Mouse (Mus musculus) c-Kit-positive CD71-positive TER-119-negative erythroid progenitor cells, embryonic 14.5 days (primary cell): ENCODE data around the gene Inafm2.

Source experiments
- DNase-seq: peaks from one replicate; pipeline ENCODE4 v3.0.0-alpha.2; 2013; ENCODE audit warnings: low read depth

Gene Inafm2

GRCm38 (mm10) chr2:118745232-118745884 lies at the start of gene Inafm2:
Gene Inafm2 (plus strand): TSS chr2:118745758.
- DNase-seq, result peak; percentile 77

DNA sequence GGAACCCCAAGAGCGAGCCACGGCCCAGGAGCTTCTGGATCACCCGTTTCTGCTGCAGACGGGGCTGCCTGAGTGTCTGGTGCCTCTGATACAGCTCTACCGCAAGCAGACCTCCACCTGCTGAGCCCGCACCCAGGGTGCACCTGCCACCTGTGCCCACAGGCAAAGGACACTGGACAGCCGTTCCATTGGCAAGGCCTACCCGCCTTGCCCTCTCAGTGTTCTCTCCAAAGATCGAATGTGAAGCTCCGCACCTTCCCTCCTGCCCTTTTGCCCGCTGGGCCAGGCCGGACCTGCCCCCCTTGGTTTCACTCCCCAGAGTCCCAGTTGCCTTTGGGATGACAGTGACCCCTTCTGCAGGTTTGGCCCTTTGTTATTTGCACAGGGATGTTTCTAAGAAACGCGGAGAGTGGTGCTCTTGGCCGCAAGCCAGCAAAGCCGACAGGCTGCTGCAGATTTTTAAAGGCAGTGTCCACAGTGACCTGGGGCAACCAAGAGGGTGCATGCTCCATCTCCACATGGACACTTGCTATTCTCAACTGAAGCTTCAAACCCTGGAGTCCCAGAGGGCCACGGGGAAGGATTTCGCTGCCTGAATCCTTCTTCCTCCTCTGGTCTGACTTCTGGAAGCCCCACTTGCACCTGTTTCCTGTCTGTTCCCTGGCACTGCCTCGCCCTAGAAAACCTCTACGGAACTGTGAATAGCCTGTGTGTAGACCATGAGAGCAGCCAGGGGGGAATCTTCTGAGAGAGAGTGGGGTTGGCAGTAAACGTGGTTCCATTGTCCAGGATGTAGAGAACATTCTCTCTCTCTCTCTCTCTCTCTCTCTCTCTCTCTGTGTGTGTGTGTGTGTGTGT lies 48.9 kb upstream of the Inafm2 start:
- DNase-seq, result no peak

DNA sequence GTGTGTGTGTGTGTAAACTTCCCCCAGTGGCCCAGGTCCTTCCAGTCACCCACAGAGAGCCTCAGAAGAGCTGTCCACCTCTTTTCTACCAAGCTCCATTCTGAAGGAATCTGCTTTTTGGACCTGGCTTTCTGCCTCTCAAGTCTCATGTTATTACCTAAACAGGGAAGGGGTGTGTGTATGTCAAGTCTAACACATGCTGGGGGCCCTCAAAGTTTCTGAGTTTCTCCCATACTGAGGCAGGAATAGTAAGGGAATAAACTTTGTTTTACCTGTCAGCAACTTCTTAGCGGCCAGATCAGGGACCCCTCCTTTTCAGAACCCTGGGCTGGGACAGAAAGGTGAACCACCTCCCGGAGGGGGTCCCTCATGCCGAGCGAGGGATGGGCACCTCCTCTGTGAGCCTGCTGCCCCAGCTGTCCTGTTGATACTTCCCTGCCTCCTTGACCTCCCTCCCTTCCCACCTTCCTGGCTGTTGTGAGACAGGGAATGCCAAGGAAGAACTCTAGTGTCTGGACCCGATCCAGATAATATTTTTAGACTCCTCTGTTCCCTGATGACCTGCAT lies 48.2 kb upstream of the Inafm2 start:
- DNase-seq, result no peak

- DNase-seq, result no peak
These were observed 47.6 kb upstream of the Inafm2 start for GRCm38 (mm10) chr2:118697955-118698354.

DNA sequence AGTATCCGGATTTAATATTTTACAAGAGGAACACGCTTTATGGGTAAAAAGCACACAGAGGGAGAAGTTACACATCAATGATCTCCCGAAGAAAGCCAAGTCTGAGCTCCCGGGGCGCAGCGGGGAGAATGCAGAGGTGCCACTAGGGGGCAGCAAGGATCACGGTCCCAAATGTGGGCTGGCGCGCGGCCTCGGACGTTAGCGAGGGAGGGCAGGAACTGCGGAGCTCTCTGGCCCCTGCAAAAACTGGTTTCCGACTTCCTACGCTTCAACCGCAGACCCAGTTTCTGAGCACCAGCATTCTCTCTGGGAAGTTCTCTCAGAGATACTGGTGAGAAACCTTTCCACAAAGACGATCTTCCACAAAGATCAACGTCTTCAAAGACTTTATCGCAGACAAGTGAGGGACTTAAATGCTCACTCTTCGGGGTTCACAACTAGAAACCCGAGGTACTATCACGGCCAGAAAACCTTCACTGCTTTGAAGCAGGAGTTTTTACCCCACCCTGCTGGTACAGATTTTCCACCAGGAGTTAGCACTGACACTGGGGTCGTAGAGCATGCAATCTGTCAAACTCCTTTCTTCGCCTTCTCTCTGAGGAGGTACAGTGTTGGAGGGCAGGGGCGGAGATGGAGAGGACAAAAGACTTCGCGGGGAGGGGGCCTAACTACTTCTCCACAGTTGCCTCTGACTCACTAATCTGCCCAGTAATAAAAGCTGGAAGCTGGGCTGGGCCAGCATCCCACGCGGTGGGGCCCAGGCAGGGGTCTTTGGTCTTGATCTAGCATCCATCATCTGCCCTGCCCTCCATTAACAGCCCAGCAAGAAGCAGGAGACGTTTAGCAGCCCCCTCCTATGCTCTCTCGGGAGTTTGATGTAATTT lies 45.1 kb upstream of the Inafm2 start:
- peak; percentile 61 for DNase-seq

DNA sequence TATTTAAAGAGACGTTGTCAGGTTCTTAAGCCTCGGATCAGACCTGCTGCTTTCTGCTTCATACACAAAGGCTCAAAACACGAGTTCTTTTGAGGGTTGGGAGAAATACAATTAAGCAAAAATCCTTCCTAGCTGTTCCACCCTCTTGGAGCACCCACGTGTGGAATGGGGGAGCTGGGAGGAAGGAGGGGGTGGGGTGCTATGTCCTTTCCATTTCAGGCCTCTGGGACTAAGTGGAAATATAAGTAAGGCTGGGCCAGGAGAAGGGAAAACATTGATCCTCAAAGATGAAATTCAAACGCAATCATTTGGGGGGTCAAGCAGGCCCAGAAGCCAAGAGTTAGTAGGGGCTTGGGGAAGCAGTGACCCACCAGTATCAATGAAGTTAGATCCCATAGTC lies 44.4 kb upstream of the Inafm2 start:
- no peak for DNase-seq

DNA sequence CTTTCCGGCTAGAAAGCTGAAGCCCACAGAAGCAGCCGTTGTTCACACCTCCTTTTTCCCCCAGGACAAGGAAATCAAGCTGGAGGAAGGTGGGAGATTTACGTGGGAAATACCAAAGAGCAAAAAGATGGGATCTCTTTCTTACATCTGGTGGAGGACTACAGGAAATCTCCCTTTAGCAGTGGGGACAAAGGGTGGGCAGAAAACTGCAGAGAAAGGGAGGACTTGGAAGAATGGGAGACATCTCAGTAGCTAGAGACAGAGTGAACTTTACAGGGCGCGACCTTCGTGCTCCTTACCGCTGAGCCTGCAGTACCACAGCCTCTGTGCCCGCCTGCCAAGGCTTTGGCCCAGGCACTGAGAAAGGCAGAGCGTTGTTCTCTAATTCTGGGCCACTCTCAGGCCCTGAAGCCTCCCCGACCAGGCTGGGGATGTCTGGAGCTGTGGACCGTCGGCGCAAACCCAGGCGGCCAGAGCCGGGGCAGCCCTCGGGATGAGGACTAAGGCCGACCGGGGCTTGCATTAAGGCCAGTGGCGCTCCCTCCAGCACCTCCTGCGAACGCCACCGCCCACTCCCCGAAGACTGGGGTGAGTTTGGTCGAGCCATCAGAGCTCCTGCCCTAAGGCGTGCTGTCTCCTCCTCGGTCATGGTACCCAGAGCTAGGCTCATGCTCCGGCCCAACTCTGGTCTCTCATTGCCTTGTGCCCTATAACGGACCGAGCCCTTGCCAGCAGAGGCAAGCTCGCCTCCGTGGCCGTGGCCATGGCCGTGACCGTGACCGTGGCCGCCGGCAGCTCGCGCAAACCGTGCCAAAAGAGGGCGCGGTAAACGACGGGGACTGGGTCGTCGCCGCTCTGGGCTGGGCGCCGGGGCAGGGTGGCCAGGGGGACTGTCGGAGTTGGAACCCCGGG lies 43.3 kb upstream of the Inafm2 start:
- no peak for DNase-seq

DNA sequence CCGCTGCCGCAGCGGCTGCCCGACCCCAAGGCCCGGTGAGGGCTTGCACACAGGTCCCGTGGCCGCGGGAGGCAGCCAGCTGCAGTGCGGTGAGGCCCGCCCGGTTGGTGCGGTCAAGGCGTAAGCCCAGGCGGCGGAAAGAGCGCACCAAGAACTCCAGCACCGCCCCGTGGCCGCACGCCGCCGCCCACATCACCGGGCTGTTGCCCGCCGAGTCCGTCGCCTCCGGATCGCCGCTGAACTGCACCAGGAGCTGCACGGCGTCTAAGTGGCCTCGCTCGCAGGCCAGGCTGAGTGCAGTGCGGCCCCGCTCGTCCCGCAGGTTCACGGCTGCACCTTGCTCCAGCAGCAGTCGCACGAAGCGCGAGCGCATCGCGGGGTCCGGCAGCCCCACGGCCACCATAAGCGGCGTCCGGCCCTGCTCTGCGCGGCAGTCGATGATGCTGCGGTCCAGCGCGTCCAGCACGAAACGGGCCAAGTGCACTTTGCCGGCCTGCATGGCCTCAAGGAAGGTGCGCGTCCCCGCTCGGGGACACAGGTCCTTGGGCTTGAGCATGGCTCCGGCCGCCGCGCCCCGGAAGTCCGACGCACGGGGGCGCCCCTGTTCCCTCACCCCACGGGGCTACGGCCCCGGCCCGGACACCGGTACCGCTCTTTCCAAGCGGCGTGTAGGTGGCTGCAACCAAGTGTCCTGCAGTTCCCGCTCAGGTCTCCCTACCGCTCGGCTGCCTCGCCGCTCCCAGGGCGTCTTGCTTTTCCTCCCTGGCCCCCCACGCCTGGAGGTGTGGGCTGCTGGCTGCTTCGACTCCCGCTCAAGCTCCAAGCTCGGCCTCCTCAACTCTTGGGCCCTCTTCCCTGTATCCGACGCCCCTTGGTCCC lies 42.4 kb upstream of the Inafm2 start:
- no peak for DNase-seq

GRCm38 (mm10) chr2:118703913-118704730 lies 41.4 kb upstream of the Inafm2 start, which contains the start of gene Ankrd63:
Gene Ankrd63 (minus strand): TSS chr2:118703963.
- no peak for DNase-seq

DNA sequence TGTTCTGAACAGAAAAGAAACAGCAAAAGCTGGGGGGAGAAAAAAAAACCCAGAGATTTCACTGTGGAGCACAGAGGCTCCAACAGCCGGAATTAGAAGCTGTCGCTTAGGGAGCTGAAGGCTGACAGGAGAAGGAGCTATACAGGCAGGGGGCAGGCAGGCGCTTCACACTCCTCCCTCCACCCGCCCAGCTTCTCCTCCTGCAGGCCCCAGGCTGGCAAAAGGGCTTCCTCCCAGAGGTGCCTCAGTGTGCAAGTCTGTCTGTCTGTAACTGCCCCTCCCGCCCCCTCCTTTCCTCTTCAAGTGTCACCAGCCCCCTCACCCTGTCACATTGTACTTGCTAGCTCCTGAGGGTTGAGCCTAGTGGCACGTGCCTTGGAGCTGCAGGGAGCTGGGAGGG lies 39.1 kb upstream of the Inafm2 start:
- no peak for DNase-seq

- no peak for DNase-seq
These were observed 37.1 kb upstream of the Inafm2 start for GRCm38 (mm10) chr2:118708472-118708871.

- DNase-seq, result no peak
These were observed 35.8 kb upstream of the Inafm2 start for GRCm38 (mm10) chr2:118709655-118710221.

DNA sequence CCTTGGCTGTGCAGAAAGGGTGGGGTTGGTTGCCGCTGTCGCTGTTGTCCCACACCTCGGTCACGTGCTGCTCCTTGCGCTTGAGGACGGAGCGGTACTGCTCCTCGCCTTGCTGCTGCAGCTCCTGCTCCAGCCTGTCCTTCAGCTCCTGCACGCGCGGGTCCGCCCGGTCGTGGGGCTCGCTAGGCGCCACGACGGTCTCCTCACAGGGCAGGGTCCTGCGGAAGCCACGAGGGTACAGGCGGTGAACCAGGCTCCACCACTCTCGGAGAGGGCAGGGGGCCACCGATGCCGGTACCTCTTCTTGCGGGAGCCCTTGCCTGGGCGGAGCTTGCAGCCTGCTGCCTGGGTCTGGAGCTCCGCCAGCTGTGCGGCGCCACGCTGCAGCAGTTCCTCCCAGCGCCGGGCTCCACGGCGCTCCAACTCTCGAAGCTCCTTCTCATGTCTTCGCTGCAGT lies 34.5 kb upstream of the Inafm2 start:
- no peak for DNase-seq

- DNase-seq, result no peak
These were observed 31.9 kb upstream of the Inafm2 start for GRCm38 (mm10) chr2:118713631-118714030.

- no peak for DNase-seq
These were observed 31.3 kb upstream of the Inafm2 start for GRCm38 (mm10) chr2:118714230-118714629.

DNA sequence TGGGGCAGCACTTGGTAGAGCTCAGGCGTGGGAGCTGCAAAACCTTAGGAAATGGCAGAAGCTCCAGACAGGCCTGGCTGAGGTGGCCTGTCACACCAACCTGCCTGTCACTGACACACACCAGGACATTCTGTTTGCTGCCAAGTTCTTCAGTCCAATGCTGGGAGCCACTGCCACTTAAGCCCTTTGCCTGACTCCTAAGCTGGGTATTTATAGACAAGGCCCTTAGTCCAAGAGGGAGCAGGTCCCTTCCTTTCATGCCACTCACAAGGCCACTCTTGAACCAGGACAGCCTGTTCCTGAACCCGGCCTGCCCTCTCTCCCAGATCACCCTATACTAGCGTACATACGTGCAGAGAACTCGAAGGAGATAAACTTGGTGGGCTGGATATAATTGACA lies 28.9 kb upstream of the Inafm2 start:
- DNase-seq, result no peak

DNA sequence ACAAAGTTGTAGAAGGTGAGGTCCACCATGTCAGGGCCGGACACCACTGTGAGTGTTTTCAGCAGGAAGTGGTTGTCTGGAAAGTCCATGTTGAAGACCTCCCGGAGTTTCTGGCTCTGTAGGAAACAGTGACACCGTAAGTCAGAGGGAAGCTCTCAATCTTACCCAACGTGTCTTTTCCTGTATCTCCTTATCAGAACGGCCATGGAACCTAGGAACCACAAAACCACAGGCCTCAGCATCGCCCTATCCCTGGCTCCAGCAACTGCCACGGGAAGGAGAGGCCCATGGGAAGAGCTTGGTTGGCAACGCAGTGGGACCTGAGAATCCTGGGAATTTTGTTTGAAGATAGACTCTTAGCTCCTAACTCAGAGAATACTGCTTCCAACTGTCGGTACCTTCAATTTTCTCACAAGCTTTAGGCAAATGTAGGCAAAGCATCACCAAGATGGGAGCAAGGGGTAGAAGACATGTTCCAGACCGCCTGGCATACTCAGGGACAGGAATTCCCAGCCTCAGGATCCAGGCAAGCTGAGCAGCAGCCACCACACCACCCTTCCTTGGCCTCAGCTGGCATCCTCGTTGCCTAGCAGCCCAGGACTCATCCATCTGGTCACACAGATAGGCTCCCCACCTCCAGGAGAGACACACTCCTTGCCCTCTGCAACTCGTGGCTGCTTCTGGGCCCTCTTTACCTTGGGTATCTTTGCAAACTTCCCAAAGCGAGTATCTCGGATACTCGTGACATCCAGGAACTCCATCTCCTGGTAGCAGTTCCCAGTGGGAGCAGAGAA lies 21.7 kb upstream of the Inafm2 start:
- DNase-seq, result no peak

GRCm38 (mm10) chr2:118725511-118725910 lies 20.0 kb upstream of the Inafm2 start:
- no peak for DNase-seq
